Mouse (Mus musculus) intestine, embryonic 16.5 days (tissue): Measurements from ENCODE around the gene Susd1. TPM values are rescaled to one million over a fixed set of nuclear protein-coding genes. Genes with fewer than 3 reads are reported as not detected.
A peak's percentile ranks its signal among the peaks of the same experiment; 100 is the strongest.

Source experiments
- ATAC-seq: fragments of 200-750 bp; cut with Nextera tagmentation; 2 replicates; pipeline ENCODE4 v1.8.0; 2017; ENCODE audit warnings: moderate TSS enrichment, moderate library complexity
- H3K27ac ChIP-seq: fragments of 300-500 bp; sonication (generic); 2 replicates; pipeline ENCODE4 v1.5.1; 2014; ENCODE audit warnings: mild to moderate bottlenecking, low read length
- H3K27me3 ChIP-seq: fragments of 300-500 bp; sonication (generic); replicated peaks from 2 replicates; pipeline ENCODE4 v1.6.1; 2014; ENCODE audit warnings: low read length, control low read depth, mixed read lengths; ENCODE audit not compliant: control insufficient read depth, insufficient read depth
- H3K36me3 ChIP-seq: fragments of 300-500 bp; sonication (generic); 2 replicates; pipeline ENCODE4 v1.6.1; 2014; ENCODE audit warnings: low read length, control low read depth; ENCODE audit not compliant: control insufficient read depth, insufficient read depth
- H3K4me1 ChIP-seq: fragments of 300-500 bp; sonication (generic); 2 replicates; pipeline ENCODE4 v1.6.1; 2014; ENCODE audit warnings: low read length, control low read depth, mixed read lengths; ENCODE audit not compliant: control insufficient read depth, insufficient read depth
- H3K4me2 ChIP-seq: fragments of 300-500 bp; sonication (generic); 2 replicates; pipeline ENCODE4 v1.6.1; 2014; ENCODE audit warnings: low read depth, low read length, control low read depth
- H3K4me3 ChIP-seq: fragments of 300-500 bp; sonication (generic); 2 replicates; pipeline ENCODE4 v1.5.1; 2014; ENCODE audit warnings: mild to moderate bottlenecking, low read length
- H3K9ac ChIP-seq: fragments of 300-500 bp; sonication (generic); 2 replicates; pipeline ENCODE4 v1.6.1; 2014; ENCODE audit warnings: low read depth, low read length
- H3K9me3 ChIP-seq: fragments of 300-500 bp; sonication (generic); 2 replicates; pipeline ENCODE4 v1.6.1; 2016; ENCODE audit warnings: low read length, control low read depth; ENCODE audit not compliant: control insufficient read depth
- WGBS: fragments of 180-500 bp; shearing (Covaris S2); extraction: QIAGEN DNeasy Blood & Tissue Kit; methylation state at CpG from one replicate; pipeline ENCODE4 v1.1.7; 2014; 5-methylcytosine and 5-hydroxymethylcytosine counted together
- polyA plus RNA-seq: library from polyadenylated mRNA; unstranded; fragments of >200 nt; fragmentation: Nextera tagmentation; extraction: Ambion mirVana; gene quantifications from 2 replicates; pipeline ENCODE4 v1.2.1, GENCODE M21; 2015

The Susd1 gene
- polyA plus RNA-seq, 1 experiment from 2014 or later: 13.0 TPM

- peak overlapping the region; percentile 76 for H3K27ac ChIP-seq
- no peak overlapping the region for H3K4me2 ChIP-seq
- H3K36me3 ChIP-seq: no peaks in the 10 kb centered on the region
- H3K9me3 ChIP-seq: no peaks in the 10 kb centered on the region
- H3K4me1 ChIP-seq: peaks cover 29% of the 10 kb centered on the region
- H3K27me3 ChIP-seq: no peaks in the 10 kb centered on the region
- WGBS: 45% methylated on average over 9 of the region's 9 CpGs
- peak; percentile 82 for ATAC-seq
- H3K4me3 ChIP-seq: no peak overlapping the region
- H3K9ac ChIP-seq: no peak overlapping the region; the same call in 1 of the 2 replicates
Measured at GRCm38 (mm10) chr4:59363041-59363440, 75.4 kb downstream of the Susd1 start.

- Histone ChIP-seq H3K9ac (no peak overlapping the region), H3K4me3 (no peak overlapping the region), H3K4me2 (no peak overlapping the region), H3K36me3 (no peaks in the 10 kb centered on the region), H3K9me3 (no peaks in the 10 kb centered on the region), H3K27me3 (no peaks in the 10 kb centered on the region), H3K27ac (no peak overlapping the region), H3K4me1 (peaks cover 29% of the 10 kb centered on the region)
- 3% methylated on average over 15 of the region's 15 CpGs for WGBS
- no peak for ATAC-seq
Measured at GRCm38 (mm10) chr4:59360704-59361103, 77.7 kb downstream of the Susd1 start.

GRCm38 (mm10) chr4:59359921-59360320 is 78.5 kb downstream of the Susd1 start:
- H3K27ac ChIP-seq: no peak overlapping the region
- H3K9ac ChIP-seq: no peak overlapping the region
- peaks cover 27% of the 10 kb centered on the region for H3K4me1 ChIP-seq
- H3K36me3 ChIP-seq: no peaks in the 10 kb centered on the region
- no peaks in the 10 kb centered on the region for H3K9me3 ChIP-seq
- no peaks in the 10 kb centered on the region for H3K27me3 ChIP-seq
- no peak overlapping the region for H3K4me3 ChIP-seq
- H3K4me2 ChIP-seq: no peak overlapping the region
- ATAC-seq: no peak
- 88% methylated on average over 8 of the region's 8 CpGs for WGBS

GRCm38 (mm10) chr4:59358960-59359359 is 79.5 kb downstream of the Susd1 start:
- Histone ChIP-seq H3K9me3 (no peaks in the 10 kb centered on the region), H3K9ac (no peak overlapping the region), H3K27me3 (no peaks in the 10 kb centered on the region), H3K4me2 (no peak overlapping the region), H3K4me1 (peaks cover 17% of the 10 kb centered on the region), H3K27ac (no peak overlapping the region), H3K36me3 (no peaks in the 10 kb centered on the region), H3K4me3 (no peak overlapping the region)
- ATAC-seq: no peak
- 81% methylated on average over 10 of the region's 10 CpGs for WGBS

GRCm38 (mm10) chr4:59355421-59355820 is 83.0 kb downstream of the Susd1 start:
- H3K9me3 ChIP-seq: no peaks in the 10 kb centered on the region
- no peak overlapping the region for H3K4me3 ChIP-seq
- H3K27ac ChIP-seq: no peak overlapping the region
- H3K4me1 ChIP-seq: no peaks in the 10 kb centered on the region
- no peaks in the 10 kb centered on the region for H3K27me3 ChIP-seq
- no peak for ATAC-seq
- H3K36me3 ChIP-seq: no peaks in the 10 kb centered on the region
- no peak overlapping the region for H3K4me2 ChIP-seq
- H3K9ac ChIP-seq: no peak overlapping the region
- WGBS: 43% methylated on average over 1 of the region's 1 CpGs

GRCm38 (mm10) chr4:59354666-59355065 is 83.8 kb downstream of the Susd1 start:
- Histone ChIP-seq H3K27me3 (no peaks in the 10 kb centered on the region), H3K4me2 (no peak overlapping the region), H3K9me3 (no peaks in the 10 kb centered on the region), H3K4me3 (no peak overlapping the region), H3K4me1 (0 out of 2 replicates have a peak, but pooled peaks cover under 1% of the 10 kb centered on the region), H3K9ac (no peak overlapping the region), H3K36me3 (no peaks in the 10 kb centered on the region), H3K27ac (no peak overlapping the region)
- 89% methylated on average over 3 of the region's 3 CpGs for WGBS
- ATAC-seq: no peak

GRCm38 (mm10) chr4:59351938-59352337 is 86.5 kb downstream of the Susd1 start:
- Histone ChIP-seq H3K27ac (no peak overlapping the region), H3K4me1 (0 out of 2 replicates have a peak, but pooled peaks cover 2% of the 10 kb centered on the region), H3K4me3 (no peak overlapping the region), H3K9ac (no peak overlapping the region), H3K4me2 (no peak overlapping the region), H3K27me3 (no peaks in the 10 kb centered on the region), H3K9me3 (no peaks in the 10 kb centered on the region), H3K36me3 (no peaks in the 10 kb centered on the region)
- WGBS: 72% methylated on average over 7 of the region's 7 CpGs
- no peak for ATAC-seq

- H3K9ac ChIP-seq: no peak overlapping the region
- H3K36me3 ChIP-seq: no peaks in the 10 kb centered on the region
- H3K27me3 ChIP-seq: no peaks in the 10 kb centered on the region
- WGBS: 92% methylated on average over 2 of the region's 2 CpGs
- H3K4me2 ChIP-seq: no peak overlapping the region
- H3K4me1 ChIP-seq: 0 out of 2 replicates have a peak, but pooled peaks cover 2% of the 10 kb centered on the region
- ATAC-seq: no peak
- H3K27ac ChIP-seq: no peak overlapping the region
- H3K9me3 ChIP-seq: no peaks in the 10 kb centered on the region
- H3K4me3 ChIP-seq: no peak overlapping the region
Measured at GRCm38 (mm10) chr4:59350354-59350753, 88.1 kb downstream of the Susd1 start.

GRCm38 (mm10) chr4:59349425-59350185 is 88.8 kb downstream of the Susd1 start:
- no peak for ATAC-seq
- Histone ChIP-seq H3K9ac (no peak overlapping the region), H3K27me3 (no peaks in the 10 kb centered on the region), H3K4me2 (no peak overlapping the region), H3K27ac (no peak overlapping the region), H3K36me3 (no peaks in the 10 kb centered on the region), H3K4me1 (0 out of 2 replicates have a peak, but pooled peaks cover 2% of the 10 kb centered on the region), H3K9me3 (no peaks in the 10 kb centered on the region), H3K4me3 (no peak overlapping the region)
- 54% methylated on average over 7 of the region's 7 CpGs for WGBS
